Mouse (Mus musculus) retina, postnatal 7 days (tissue): ENCODE results near the gene Eri3.
A peak's percentile ranks its signal among the peaks of the same experiment; 100 is the strongest.

Experiments
- DNase-seq: peaks from one replicate; pipeline ENCODE4 v3.0.0-alpha.2; 2012; ENCODE audit warnings: low read depth, low spot score

The Eri3 gene

DNA sequence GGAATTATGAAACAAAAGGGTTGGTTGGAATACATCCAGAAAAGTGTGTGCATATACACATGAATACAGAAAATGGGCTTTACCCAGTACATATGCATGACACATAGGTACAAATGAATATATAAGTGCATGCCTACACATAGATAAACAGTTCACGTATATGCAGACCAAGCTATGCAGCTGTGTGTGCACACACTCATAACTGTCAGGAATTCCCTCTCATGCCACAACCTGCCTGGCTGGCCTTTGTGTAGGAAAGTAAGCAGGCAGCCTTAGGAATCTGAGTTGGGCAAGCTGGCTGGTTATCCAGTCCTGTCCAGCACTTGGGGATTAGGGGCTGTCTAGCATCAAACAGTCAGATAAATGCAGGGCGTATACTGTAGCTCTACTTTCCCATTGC is 72.9 kb downstream of the Eri3 start:
- no peak for DNase-seq

DNA sequence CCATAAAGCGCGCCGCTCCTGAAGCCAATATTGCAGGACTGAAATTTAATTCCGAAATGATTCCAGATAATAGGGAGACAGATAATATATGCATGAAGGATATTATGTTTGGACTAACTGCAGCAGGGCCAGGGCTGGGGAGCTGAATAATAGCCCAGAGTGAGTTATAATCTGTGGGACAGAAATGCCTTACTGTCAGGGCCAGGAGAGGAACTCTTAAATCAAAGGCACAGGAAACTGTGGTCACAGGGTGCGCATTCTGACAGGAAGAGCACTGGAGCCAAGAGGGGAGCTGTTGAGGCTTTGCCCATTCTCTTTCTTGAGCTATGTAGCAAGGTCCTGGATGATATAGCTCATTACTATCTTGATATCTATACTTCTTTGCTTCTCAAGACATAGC is 74.5 kb downstream of the Eri3 start:
- no peak for DNase-seq

DNA sequence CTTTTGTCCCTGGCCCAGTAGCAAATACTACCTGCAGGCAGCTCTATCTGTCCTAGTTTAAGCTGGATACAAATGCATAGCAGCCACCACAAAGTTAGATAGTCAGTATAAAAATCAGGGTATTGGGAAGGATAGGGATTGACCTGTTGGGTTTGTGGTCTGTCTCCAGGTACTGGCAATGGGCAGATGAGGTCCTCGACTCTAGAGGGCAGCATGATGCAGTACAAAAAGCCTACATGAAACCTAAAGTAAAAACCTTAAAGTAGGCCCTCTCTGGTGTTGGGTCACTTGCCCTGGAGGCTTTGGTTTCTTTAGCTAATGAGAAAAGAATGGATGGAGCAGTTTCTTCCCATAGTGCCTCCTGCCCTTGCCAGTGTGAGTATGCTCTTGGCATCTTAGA is 78.3 kb downstream of the Eri3 start:
- no peak for DNase-seq

DNA sequence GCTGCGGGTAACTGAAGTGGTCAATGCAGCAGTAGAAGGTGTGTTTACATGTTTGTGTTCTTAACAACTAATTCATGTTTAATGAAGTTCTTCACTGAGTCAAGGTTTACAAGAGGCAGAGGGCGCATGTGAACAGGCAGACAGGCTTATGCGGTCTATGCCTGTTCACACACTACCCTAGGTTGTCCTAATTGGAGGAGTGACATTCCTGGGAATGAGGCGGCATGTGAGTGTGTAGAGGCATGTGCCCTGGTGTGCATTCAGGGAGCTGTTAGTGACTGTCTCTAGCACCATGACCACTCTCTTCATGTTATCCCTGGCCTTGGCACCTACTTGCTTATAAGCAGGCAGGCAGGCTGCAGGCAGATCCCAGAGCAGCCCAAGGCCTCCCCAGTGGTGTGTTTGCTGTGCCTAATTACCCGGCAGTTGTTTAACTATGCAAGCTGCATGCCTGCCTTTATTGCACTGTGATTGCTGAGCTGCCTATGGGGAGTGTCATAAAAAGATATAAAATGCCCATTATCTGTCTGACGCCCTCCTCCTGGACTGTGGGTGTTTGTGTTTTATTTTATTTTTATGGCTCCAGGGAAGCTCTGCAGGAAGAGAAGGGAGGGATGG is 80.0 kb downstream of the Eri3 start:
- DNase-seq, result no peak

DNA sequence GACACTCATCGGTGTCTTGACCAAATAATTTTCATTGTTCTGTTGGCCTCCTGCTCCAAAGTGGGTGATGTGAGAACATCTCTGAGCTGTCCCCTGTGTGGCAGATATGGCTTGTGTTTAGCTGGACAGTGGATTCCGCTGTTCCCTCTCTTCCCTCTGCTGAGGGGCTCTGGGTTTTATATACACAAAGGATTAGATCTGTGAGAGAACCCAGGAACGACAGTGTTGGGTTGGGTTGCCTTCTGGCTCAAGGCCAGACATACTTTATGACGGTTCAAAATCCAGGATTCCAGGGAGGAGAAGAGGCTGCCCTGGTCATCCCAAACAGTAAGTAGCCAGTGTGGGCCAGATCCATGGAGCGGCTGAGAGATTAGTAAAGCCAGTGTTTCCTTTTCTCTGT is 83.4 kb downstream of the Eri3 start:
- no peak for DNase-seq

DNA sequence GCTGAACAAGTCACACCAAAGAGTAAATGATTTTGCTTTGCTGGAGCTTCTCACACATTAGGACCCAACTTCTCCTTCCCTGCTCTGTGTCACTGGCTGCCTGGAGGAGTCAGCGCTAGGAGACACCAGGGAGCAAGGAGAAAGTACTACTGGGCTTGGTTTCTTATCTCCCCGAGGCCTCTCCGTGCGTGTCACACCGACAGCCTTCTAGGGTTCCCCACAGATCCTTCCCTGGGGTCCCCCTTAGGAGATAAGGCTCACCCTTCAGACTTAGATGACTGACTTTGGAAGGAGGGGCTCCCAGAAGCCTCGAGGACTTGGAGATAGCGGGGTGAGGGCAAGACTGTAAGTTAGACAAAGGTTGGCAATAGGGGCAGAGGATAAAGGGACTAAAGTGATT is 84.5 kb downstream of the Eri3 start:
- DNase-seq, result no peak

DNA sequence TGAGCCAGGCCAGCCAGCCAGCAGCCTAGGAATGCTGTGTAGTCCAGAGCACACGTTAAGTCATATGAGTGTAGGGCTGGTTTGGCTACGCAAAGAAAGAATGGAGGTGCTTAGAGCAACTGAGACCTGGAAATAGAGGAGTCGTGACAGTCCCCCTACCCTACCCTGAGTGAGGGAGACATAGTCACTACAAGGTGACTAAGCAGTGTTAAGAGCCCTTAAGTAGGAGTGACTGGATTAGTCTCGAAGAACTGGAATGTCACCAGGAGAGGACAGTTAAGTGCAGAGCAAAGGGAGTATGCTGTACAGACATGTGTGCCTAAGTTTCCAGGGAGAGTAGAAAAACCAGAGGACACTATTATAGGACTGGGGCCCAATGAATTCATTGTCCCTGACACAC is 86.0 kb downstream of the Eri3 start:
- DNase-seq, result no peak

DNA sequence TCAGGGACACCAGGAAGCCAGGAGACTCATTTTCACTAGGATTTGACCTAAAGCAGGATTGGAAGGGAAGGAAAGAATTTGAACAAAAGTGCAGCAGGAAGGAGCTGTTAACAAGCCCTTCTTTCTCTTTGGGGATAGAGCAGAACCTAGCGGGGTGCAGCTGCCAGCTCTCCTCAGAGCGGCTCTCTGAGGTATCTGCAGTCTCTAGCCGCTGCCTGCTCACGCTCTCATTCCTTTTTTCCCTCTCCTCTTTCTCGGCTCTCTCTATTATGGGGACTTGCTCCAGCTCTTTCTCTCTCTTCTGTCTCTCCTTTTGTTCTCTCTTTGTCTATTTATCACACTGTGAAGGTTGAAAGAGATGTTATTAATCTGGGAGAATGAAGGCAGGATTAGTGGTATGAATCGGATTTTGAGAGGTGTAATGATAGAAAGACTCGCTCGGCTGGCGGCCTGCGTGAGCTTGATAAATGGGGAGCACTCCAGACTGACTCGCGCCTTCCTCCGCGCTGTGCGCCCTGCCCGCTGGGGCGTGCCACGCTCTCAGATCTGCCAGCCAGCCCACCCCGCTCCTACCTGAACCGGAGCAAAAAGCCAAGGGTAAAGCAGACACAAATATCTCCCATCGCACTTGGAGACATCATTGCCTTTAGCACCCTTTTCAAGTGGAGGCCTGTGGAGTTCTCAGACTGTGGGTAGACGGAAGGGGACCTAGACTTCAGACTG is 86.9 kb downstream of the Eri3 start:
- DNase-seq, result no peak

DNA sequence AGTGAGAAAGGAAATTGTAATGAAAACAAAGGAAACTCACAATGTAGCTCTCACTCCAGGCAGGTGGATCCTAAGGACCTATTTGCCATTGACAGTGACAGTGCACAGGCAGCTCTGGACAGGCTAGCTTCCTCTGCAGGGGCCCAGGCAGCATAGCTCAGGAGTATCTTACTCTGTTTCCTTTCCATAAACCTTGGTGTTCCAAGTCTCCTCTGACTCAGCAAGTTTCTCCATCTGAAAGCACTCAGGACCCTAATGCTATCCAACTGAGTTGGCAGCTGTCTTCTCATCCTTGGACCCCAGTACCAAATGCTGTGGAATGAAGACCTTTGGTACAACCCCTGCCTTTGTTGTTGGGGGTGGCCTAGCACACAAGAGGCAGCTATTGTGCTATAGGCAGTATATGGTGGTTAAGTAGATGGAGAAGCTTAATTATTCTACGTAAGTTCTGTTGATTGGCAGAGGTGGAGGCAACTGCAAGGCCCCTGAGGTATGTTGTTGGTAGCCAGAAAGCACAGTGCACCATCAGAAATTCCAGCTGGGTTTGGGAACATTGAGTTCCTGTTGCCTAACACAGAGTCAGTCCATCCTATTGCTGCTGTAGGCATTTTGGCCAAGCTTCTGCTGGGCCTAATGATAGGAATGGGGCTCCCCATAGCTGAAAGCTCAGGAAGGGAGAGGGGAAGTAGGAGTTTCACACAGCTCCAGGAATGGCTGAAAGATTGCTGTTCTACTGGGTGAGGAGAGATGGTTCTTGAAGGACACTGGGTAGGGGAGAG is 90.9 kb downstream of the Eri3 start:
- DNase-seq, result no peak

DNA sequence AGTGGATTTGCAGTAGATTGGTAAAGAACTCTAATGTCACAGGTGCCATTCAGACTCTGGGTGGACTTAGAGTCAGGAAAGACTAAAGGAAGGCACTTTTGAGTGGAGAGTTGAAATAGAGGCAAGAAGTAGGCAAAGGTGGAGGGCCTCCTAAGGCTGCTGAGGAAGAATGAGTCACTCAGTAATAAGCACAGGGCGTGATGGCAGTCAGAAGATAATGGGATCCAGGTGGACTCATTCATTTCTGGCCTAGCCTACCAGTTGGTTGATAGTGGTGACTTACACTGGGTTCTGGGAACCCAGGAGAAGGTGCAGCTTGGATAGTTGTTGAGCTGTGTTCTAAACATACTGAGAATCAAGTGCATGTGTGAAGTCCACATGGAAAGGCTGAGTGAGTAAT is 91.6 kb downstream of the Eri3 start:
- DNase-seq, result no peak

DNA sequence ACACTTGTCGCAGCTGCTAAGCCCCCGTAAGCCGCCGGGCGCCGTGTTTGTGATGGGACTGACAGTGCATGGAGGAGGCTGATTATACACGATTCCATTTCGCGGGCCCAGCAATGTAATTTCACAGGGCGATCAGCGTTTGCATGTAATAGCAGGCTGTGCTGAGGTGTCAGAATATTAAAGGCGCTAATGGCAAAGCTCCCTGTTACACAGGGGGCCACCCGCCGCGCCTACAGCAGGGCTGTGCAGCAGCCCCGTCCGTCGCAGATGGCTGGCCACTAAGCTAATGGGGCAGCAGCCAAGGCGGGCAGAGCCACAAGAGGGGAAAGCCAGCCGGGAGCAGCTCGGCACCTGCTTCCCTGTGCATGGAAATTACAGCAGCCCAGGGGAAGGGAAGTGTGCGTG is 94.9 kb downstream of the Eri3 start:
- DNase-seq, result peak; percentile 43

DNA sequence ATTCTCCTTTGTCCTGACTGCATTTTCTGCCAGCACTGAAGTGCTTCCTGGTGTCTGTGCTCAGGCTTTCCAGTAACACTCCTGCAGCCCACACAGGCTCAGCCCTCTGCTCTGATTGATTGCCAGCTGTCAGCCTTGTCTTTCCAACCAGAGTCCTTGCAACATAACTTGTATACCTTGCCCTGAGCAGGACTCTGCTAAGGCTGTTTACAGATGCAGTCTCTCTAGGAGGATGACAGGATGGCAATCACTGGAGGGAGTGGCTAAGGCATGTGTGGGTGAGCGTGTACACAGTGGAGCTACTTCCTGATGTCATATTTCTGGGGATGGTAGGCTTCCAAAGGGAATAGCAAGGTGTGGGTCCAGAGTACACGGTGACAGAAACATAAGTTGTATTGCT is 95.7 kb downstream of the Eri3 start:
- no peak for DNase-seq

DNA sequence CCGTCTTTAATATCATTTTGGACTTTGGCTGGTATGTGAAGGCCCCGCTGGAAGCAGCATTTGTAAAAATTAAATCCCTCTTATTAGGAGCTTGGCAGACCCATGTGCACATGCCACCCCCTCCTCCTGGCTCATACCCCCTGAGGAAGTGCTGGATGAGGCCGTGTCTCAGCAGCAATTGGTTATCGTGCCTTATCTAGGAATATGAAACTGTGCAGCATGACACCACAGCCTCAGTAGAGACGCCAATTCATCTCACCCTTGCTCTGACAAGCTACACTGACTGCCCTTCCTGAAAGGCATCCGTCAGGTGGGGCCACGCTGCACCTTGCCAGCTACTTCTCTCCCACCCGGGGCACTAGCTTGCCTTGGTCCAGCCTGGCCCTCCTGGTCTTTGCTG is 96.3 kb downstream of the Eri3 start:
- DNase-seq, result no peak

DNA sequence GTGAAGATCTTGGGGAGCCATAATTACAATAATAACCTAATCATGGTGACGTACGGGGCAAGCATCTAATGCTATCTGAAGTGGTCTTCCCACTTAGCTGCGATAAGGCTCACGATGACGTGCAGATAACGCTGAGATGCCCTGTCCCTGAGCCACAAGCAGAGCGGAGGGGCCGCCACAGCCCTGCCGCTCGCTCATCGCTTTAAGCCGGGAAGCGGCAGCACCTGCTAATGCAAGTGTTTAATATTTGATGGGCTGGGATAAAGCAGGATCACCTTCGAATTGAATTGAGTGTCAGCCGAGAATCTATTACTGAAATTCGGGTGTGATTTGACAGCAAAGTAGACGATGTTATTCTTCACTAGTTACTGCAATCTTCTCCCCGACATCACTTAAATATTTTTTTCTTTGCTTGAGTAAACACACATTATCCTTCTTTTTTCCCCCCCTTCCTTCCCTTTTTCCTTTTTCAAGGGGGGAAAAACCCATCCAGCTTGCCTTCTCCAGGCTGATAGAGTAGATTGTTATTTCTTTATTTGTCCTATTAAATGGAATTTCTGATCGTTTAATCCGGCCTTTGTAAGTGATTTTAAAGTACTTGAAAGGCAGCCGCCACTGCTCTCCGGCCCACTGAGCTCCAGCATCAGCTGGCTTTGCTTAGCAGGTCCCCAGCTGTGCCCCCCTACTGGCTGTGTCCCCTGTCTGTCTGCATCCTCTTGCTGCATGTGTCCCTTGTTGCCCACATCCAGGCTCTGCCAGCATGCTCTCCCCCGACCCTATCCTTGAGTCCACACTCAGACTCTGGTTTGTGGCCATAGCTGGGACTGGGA is 97.0 kb downstream of the Eri3 start:
- DNase-seq, result no peak

DNA sequence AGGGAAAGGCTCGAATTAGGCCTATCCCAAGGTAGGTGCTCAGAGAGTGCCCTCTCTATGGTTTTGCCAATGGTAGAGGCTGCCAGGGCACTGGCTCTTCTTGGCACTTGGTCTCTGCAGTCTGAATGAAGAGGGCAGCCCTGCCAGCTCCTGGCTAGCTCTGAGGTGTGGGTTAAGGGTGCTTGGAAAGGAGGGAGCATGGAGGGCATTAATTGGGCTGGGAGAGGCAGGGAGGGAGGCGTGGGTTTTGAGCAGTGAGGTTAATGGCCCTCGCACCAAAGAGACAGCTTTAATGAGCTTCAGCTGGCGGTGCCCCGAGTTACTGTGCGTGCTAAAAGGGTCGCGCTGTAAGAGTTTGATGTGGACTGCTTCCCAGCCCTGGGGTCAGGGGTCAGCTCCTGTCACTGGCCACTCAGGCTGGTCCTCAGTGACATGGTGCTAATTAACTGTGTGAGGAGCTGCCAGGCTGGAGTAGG is 101.5 kb downstream of the Eri3 start:
- DNase-seq, result no peak

DNA sequence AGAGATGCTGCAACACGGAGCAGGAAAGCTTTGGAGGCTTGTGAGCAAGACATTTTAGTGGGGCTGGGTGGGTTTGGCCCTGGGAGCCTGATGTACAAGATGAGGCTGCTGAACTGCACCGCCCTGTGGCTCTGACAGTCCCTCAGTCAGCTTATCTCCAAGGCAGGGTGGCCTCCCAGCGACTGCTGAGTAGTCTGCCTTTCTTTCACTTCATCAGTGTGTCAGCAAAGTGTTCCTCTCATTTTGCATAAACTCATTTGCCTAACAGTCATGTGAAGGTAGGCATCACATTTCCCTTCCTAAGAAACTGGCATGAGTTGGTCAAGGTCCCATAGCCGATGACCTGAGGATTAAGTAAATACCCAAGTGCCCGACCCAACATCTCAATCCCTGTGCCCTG is 102.6 kb downstream of the Eri3 start:
- no peak for DNase-seq

DNA sequence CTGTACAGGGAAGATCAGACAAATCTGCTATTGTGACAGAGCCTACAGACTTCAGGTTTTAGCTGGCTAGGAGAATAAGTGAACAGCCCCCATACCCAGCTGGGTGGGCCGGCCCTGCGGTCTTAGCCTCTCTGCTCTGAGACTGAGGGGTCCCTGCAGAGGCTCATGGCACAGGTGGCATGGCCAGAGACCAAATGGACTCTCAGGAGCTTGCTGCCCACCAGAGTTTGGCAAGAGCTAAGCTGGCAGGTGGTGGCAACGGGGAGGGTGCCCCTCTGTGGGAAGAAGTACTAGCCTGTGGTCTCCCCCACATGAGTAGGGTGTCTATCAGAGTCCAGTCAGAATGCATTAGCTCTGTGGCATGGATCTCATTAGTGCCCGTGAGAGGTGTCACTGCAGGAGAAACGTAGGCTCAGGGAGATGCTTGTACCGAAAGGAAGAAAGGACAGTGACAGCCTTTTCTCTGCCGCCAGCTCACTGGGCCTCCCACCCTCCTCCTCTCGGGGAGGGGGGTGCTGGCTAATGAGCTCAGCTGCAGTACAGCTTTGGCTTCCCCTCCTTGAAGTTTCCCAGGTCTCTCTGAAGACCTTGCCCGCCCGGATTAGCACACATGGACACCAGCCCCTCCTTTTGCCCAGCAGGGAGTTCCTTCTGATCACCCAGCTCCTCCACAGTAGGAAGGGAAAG is 104.0 kb downstream of the Eri3 start:
- no peak for DNase-seq

DNA sequence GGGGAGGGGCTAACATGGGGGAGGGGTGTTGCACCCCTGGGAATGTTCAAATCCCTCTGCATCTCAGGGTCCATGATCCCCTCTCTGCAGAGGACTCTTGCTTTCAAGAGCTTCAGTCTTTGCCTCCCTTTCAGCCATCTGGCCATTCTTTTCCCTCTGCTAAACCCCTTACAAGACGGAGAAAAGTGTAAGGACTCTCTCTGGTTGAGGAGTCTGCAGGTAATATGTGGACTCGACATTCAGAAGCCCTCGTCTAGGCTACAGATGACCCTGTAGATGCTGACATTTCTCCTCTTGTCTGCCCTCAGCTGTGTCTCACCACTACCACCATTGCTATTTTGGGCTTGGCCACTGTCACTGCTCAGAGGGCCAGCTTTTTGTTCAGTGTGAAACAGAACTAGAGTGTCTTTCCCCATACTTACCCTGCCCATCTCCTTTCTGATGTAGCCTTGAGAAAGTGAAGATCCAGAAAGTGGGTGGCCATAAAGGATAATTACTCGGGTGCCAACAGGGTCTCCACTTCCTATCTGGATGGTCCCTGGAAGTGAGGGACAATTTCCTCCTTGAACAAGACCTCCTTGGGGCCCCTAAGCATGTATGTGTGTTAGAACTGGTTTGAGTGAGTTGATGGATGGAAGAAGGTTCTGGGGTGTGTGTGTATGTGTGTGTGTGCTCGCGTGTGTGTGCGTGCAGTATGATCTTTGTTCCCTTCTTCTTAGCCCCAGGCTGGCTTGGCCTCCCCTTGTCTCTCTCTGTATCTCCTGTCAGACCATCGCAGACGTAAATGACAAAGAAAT is 104.7 kb downstream of the Eri3 start:
- DNase-seq, result no peak

DNA sequence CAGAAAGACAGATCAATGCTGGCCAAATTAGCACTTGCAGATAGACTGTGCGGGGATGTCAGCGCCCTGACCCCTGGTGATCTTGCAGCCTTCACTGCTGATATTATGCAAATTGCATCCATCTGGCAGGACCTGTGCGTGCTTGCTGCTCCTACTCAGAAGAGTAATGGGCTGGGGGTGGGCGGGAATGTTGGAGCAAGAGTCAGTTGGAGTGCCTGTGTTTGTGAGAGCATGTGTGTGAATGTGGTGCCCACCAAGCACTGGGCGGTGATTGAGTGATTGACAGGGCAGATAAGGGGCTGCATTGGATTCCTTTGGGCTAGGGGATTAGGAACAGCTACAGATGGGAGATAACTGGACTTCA is 105.3 kb downstream of the Eri3 start:
- no peak for DNase-seq

DNA sequence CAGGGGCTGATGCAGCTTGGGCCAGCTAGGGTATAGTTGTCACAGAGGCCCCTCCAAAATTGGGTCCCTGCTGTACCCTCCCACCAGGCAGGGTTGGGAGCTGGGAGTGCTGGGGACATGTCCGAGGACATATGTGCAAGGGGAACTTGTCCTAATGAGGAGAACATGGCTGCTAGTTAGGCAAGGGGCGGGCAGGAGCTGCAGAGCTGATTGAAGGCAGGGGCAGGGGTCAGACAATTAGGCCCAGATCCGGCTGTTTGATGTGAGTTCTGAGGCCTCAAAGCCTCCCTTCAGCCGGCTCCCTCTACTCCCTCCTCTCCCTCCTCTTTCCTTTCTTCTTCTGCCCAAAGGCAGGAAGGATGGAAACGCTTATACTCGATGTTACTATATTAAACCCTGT is 106.8 kb downstream of the Eri3 start:
- no peak for DNase-seq

DNA sequence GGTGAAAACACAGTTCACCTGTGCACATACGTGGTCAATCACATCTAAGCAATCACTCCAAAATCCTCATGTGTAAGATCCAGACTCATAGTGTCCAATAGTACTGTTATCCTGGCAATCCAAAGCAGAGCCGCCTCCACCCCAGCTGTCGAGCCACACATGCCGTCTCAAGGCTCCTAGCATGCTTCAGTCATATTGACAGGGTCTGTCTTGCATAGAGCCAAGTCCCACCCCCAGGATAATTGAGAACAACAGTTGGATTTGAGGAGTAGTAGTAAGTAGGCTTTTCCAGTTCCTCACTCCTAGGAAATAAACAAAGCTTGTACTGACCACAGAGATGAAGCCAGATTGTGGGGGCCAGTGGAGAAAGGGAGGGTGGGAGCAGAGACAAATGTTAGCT is 107.5 kb downstream of the Eri3 start:
- no peak for DNase-seq
